Mouse (Mus musculus): ENCODE results near the gene Atp8a2. TPM values are rescaled to one million over a fixed set of nuclear protein-coding genes. Genes with fewer than 3 reads are reported as not detected.
A peak's percentile ranks its signal among the peaks of the same experiment; 100 is the strongest.

The Atp8a2 gene
- total and polyA plus RNA-seq, 2 experiments from 2014 or later, result 43.0 to 81.7 TPM

- no peaks in the 10 kb centered on the region for H3K9me3 ChIP-seq (ENCODE audit: low read length)
- H3K27ac ChIP-seq (ENCODE audit: low read depth, low read length), result no peak overlapping the region
- H3K4me3 ChIP-seq (ENCODE audit: low read depth, low read length), result no peak overlapping the region
- no peaks in the 10 kb centered on the region; the same call in 1 of the 2 replicates for H3K4me1 ChIP-seq (ENCODE audit: insufficient read depth, low read length)
- TF ChIP-seq CTCF (IDR thresholded peaks at IDR 0.05), result no peak
- no peak for DNase-seq (ENCODE audit: low spot score)
- no peak for ATAC-seq (ENCODE audit: low FRiP score)
- H3K27me3 ChIP-seq (ENCODE audit: insufficient read depth, low read length), result no peaks in the 10 kb centered on the region
- no peak overlapping the region for H3K4me2 ChIP-seq (ENCODE audit: low read depth, low read length, poor library complexity, severe bottlenecking)
- 85% methylated on average over 13 of the region's 13 CpGs for WGBS
- H3K36me3 ChIP-seq (ENCODE audit: insufficient read depth, low read length), result no peaks in the 10 kb centered on the region
- no peak overlapping the region for H3K9ac ChIP-seq (replicated peaks; ENCODE audit: low read length, poor library complexity, severe bottlenecking)
Observed at GRCm38 (mm10) chr14:59691402-59691801, 505.6 kb downstream of the Atp8a2 start.

GRCm38 (mm10) chr14:59690954-59691353 lies 506.0 kb downstream of the Atp8a2 start:
- Histone ChIP-seq H3K4me2 (ENCODE audit: low read depth, low read length, poor library complexity, severe bottlenecking) (no peak overlapping the region), H3K4me1 (ENCODE audit: insufficient read depth, low read length) (no peaks in the 10 kb centered on the region; the same call in 1 of the 2 replicates), H3K9ac (replicated peaks; ENCODE audit: low read length, poor library complexity, severe bottlenecking) (no peak overlapping the region), H3K27me3 (ENCODE audit: insufficient read depth, low read length) (no peaks in the 10 kb centered on the region), H3K9me3 (ENCODE audit: low read length) (no peaks in the 10 kb centered on the region), H3K4me3 (ENCODE audit: low read depth, low read length) (no peak overlapping the region), H3K36me3 (ENCODE audit: insufficient read depth, low read length) (no peaks in the 10 kb centered on the region), H3K27ac (ENCODE audit: low read depth, low read length) (no peak overlapping the region)
- no peak for ATAC-seq (ENCODE audit: low FRiP score)
- 67% methylated on average over 12 of the region's 12 CpGs for WGBS
- no peak for TF ChIP-seq CTCF (IDR thresholded peaks at IDR 0.05)
- no peak for DNase-seq (ENCODE audit: low spot score)

DNA sequence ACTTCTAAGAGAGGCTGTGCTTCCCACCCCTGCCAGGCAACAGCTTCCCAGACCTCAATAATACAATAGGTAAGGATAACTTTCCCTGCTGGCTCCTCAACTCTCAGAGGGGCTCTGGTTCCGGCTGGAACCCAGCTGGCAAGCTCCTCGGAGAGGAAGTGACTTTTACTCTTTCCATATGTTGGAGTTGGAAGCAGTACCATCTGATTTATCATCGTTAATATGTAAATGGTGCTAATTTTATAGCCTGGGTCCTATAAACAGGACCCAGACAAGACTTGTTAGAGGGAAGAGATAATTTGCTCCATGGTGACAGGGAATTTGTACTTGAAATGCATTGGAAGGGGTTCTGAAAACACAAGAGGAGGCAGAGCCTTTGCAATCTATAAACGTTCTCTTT lies 507.4 kb downstream of the Atp8a2 start:
- Histone ChIP-seq H3K9ac (replicated peaks; ENCODE audit: low read length, poor library complexity, severe bottlenecking) (no peak overlapping the region), H3K4me1 (ENCODE audit: insufficient read depth, low read length) (no peaks in the 10 kb centered on the region; the same call in 1 of the 2 replicates), H3K4me3 (ENCODE audit: low read depth, low read length) (no peak overlapping the region), H3K36me3 (ENCODE audit: insufficient read depth, low read length) (no peaks in the 10 kb centered on the region), H3K4me2 (ENCODE audit: low read depth, low read length, poor library complexity, severe bottlenecking) (no peak overlapping the region), H3K27me3 (ENCODE audit: insufficient read depth, low read length) (no peaks in the 10 kb centered on the region), H3K9me3 (ENCODE audit: low read length) (no peaks in the 10 kb centered on the region), H3K27ac (ENCODE audit: low read depth, low read length) (no peak overlapping the region)
- WGBS, result 65% methylated on average over 4 of the region's 4 CpGs
- TF ChIP-seq CTCF (IDR thresholded peaks at IDR 0.05), result no peak
- DNase-seq (ENCODE audit: low spot score) (no peak), ATAC-seq (ENCODE audit: low FRiP score) (no peak)

DNA sequence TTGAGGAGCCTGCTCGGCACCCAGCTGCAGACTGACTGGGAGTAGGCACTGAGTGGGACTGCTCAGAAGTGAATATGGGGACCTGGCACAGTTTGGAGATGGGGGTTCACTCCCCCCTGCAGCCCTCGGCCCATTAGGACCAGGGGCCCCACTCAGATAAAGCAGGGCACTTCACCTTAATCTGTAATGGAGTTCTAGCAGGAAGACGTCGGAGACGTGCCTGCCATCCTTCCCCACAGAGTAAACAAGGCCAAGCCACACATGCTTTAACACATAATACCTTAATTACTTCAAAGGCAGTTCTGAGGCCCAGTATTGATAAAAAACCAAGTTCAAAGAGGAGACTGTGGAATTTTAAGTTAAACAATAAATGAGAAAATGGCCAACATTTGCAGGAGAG lies 510.8 kb downstream of the Atp8a2 start:
- ATAC-seq (ENCODE audit: low FRiP score) (no peak), DNase-seq (ENCODE audit: low spot score) (no peak)
- Histone ChIP-seq H3K9me3 (ENCODE audit: low read length) (no peaks in the 10 kb centered on the region), H3K4me1 (ENCODE audit: insufficient read depth, low read length) (no peaks in the 10 kb centered on the region; the same call in 1 of the 2 replicates), H3K27ac (ENCODE audit: low read depth, low read length) (no peak overlapping the region), H3K4me2 (ENCODE audit: low read depth, low read length, poor library complexity, severe bottlenecking) (no peak overlapping the region), H3K27me3 (ENCODE audit: insufficient read depth, low read length) (no peaks in the 10 kb centered on the region), H3K4me3 (ENCODE audit: low read depth, low read length) (no peak overlapping the region), H3K36me3 (ENCODE audit: insufficient read depth, low read length) (no peaks in the 10 kb centered on the region), H3K9ac (replicated peaks; ENCODE audit: low read length, poor library complexity, severe bottlenecking) (no peak overlapping the region)
- TF ChIP-seq CTCF (IDR thresholded peaks at IDR 0.05), result no peak
- 75% methylated on average over 5 of the region's 5 CpGs for WGBS

DNA sequence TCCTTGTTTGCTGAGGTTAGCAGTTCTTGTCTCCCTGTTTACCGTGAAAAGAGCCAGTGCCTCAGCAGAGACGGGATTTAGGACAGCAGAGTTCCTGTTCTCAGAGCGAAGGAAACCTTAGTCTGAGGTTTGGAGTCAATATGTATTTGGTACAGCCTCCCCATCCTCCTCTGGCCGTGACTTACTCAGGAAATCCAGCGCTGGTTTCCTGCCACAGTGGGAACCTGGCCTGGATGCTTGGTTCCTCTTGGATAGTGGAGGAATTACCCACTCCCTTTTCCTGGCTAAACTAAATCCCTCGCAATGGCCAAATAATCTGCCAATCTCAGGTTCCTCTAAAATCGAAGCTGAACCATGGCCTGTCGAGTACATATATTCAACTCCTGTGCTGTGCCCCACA lies 511.6 kb downstream of the Atp8a2 start:
- Histone ChIP-seq H3K4me2 (ENCODE audit: low read depth, low read length, poor library complexity, severe bottlenecking) (no peak overlapping the region), H3K4me1 (ENCODE audit: insufficient read depth, low read length) (no peaks in the 10 kb centered on the region; the same call in 1 of the 2 replicates), H3K36me3 (ENCODE audit: insufficient read depth, low read length) (no peaks in the 10 kb centered on the region), H3K27me3 (ENCODE audit: insufficient read depth, low read length) (no peaks in the 10 kb centered on the region), H3K27ac (ENCODE audit: low read depth, low read length) (no peak overlapping the region), H3K9me3 (ENCODE audit: low read length) (no peaks in the 10 kb centered on the region), H3K9ac (replicated peaks; ENCODE audit: low read length, poor library complexity, severe bottlenecking) (no peak overlapping the region), H3K4me3 (ENCODE audit: low read depth, low read length) (no peak overlapping the region)
- 61% methylated on average over 8 of the region's 8 CpGs for WGBS
- DNase-seq (ENCODE audit: low spot score) (no peak), ATAC-seq (ENCODE audit: low FRiP score) (no peak)
- no peak for TF ChIP-seq CTCF (IDR thresholded peaks at IDR 0.05)

DNA sequence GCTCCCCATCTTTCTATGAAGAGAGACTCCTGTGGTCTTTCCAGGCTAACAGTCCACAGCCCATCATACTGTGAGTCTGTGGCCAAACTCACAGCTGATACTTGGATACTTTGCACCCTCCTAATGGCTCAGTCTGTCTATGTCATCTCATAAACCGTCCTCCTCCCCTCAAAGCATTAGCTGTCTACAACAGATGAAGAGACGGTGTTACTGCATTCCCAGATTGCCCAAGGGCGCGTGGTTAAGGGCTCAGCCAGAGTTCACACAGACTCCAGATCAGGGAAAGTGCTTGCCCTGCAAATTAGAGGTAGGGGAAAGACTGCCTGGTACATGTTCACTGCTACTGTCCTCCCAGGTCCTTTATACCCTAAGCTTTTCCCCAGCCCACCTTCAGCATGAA lies 515.1 kb downstream of the Atp8a2 start:
- H3K4me3 ChIP-seq (ENCODE audit: low read depth, low read length), result no peak overlapping the region
- H3K27me3 ChIP-seq (ENCODE audit: insufficient read depth, low read length), result no peaks in the 10 kb centered on the region
- H3K36me3 ChIP-seq (ENCODE audit: insufficient read depth, low read length), result no peaks in the 10 kb centered on the region
- H3K9me3 ChIP-seq (ENCODE audit: low read length), result no peaks in the 10 kb centered on the region
- no peak overlapping the region for H3K9ac ChIP-seq (replicated peaks; ENCODE audit: low read length, poor library complexity, severe bottlenecking)
- TF ChIP-seq CTCF (IDR thresholded peaks at IDR 0.05), result no peak
- no peak overlapping the region for H3K4me2 ChIP-seq (ENCODE audit: low read depth, low read length, poor library complexity, severe bottlenecking)
- 71% methylated on average over 4 of the region's 4 CpGs for WGBS
- no peak for ATAC-seq (ENCODE audit: low FRiP score)
- H3K4me1 ChIP-seq (ENCODE audit: insufficient read depth, low read length), result no peaks in the 10 kb centered on the region
- no peak overlapping the region for H3K27ac ChIP-seq (ENCODE audit: low read depth, low read length)
- DNase-seq (ENCODE audit: low spot score), result peak; percentile 11
